Comparison of ENCODE assay signal across 19 mouse cellular contexts in genomic region chr15:83494572-83494920, GRCm38 (mm10).
"Had no signal": no experiment of that assay in that cellular context is flagged by ENCODE, and none has a peak within 500 bp of the region (broad histone marks: within the 10 kb centered on the region; RNA-seq: fewer than 3 reads in every experiment).

No protein-coding gene starts in this region.

- H3K4me1 ChIP-seq: lung, embryonic 15.5 days; midbrain, embryonic 10.5 days; midbrain, embryonic 12.5 days; neural tube, embryonic 12.5 days had no signal

- H3K9me3 ChIP-seq: liver, embryonic 15.5 days; lung, embryonic 15.5 days; midbrain, embryonic 10.5 days; midbrain, embryonic 12.5 days; neural tube, embryonic 12.5 days had no signal

- H3K36me3 ChIP-seq: liver, embryonic 15.5 days had no signal

- H3K4me2 ChIP-seq: lung, embryonic 15.5 days; midbrain, embryonic 12.5 days; neural tube, embryonic 12.5 days had no signal

- ATAC-seq: lung, postnatal 0 days; midbrain, embryonic 16.5 days had no signal

- H3K4me3 ChIP-seq: liver, embryonic 15.5 days; lung, embryonic 15.5 days; midbrain, embryonic 10.5 days; midbrain, embryonic 12.5 days; neural tube, embryonic 12.5 days had no signal

- H3K9ac ChIP-seq: liver, embryonic 15.5 days; lung, embryonic 15.5 days; midbrain, embryonic 12.5 days; neural tube, embryonic 12.5 days had no signal

- DNase-seq: lung, adult 18-20 months; lung, postnatal 14 days; lung, postnatal 36 days; midbrain, embryonic 14.5 days; retina, postnatal 1 day; right cerebral cortex, adult 18-20 months; right cerebral cortex, postnatal 25 days; right cerebral cortex, postnatal 4 days; spleen, adult 18-20 months; thymus, adult 18-20 months; thymus, postnatal 14 days; thymus, postnatal 36 days had no signal

- H3K27me3 ChIP-seq: liver, embryonic 15.5 days; lung, embryonic 15.5 days; midbrain, embryonic 12.5 days; neural tube, embryonic 12.5 days had no signal

- H3K27ac ChIP-seq: liver, embryonic 15.5 days; lung, embryonic 15.5 days; midbrain, embryonic 10.5 days; midbrain, embryonic 12.5 days; neural tube, embryonic 12.5 days had no signal
